Mouse (Mus musculus): Measurements from ENCODE around the gene Klrb1b.

- no peak for TF ChIP-seq CTCF (IDR thresholded peaks at IDR 0.05; ENCODE audit: low read depth, low read length)
- TF ChIP-seq GATA1 (IDR thresholded peaks at IDR 0.05; ENCODE audit: borderline replicate concordance, low read length): no peak
Measured at GRCm38 (mm10) chr6:128818083-128818802, 7.9 kb downstream of the Klrb1b start.

Measured in G1E (cell line).